Mouse (Mus musculus) forebrain, embryonic 16.5 days (tissue): ENCODE measurements around the gene Gjd3. TPM values are rescaled to one million over a fixed set of nuclear protein-coding genes. Genes with fewer than 3 reads are reported as not detected.

Source experiments
- ATAC-seq: fragments of 200-750 bp; cut with Nextera tagmentation; 2 replicates; pipeline ENCODE4 v1.8.0; 2017; ENCODE audit warnings: mild to moderate bottlenecking, moderate library complexity
- H3K27ac ChIP-seq: fragments of 300-500 bp; sonication (generic); 2 replicates; pipeline ENCODE4 v1.5.1; 2014; ENCODE audit warnings: low read length, control low read depth
- H3K27me3 ChIP-seq: fragments of 300-500 bp; sonication (generic); replicated peaks from 2 replicates; pipeline ENCODE4 v1.6.1; 2014; ENCODE audit warnings: low read length; ENCODE audit not compliant: control insufficient read depth, insufficient read depth
- H3K36me3 ChIP-seq: fragments of 300-500 bp; sonication (generic); 2 replicates; pipeline ENCODE4 v1.6.1; 2014; ENCODE audit not compliant: control insufficient read depth, insufficient read depth
- H3K4me1 ChIP-seq: fragments of 300-500 bp; sonication (generic); replicated peaks from 2 replicates; pipeline ENCODE4 v1.6.1; 2014; ENCODE audit warnings: low read length; ENCODE audit not compliant: control insufficient read depth, insufficient read depth
- H3K4me2 ChIP-seq: fragments of 300-500 bp; sonication (generic); 2 replicates; pipeline ENCODE4 v1.6.1; 2014; ENCODE audit warnings: mild to moderate bottlenecking, low read length, control low read depth
- H3K4me3 ChIP-seq: fragments of 300-500 bp; sonication (generic); replicated peaks from 2 replicates; pipeline ENCODE4 v1.5.1; 2014; ENCODE audit warnings: mild to moderate bottlenecking, low read length, control low read depth
- H3K9ac ChIP-seq: fragments of 300-500 bp; sonication (generic); replicated peaks from 2 replicates; pipeline ENCODE4 v1.6.1; 2014; ENCODE audit warnings: low read depth, low read length, control low read depth
- H3K9me3 ChIP-seq: fragments of 300-500 bp; sonication (generic); 2 replicates; pipeline ENCODE4 v1.6.1; 2016; ENCODE audit warnings: low read length; ENCODE audit not compliant: control insufficient read depth
- WGBS: fragments of 180-500 bp; shearing (Covaris S2); extraction: QIAGEN DNeasy Blood & Tissue Kit; methylation state at CpG from one replicate; pipeline ENCODE4 v1.1.7; 2014; 5-methylcytosine and 5-hydroxymethylcytosine counted together
- polyA plus RNA-seq: library from polyadenylated mRNA; unstranded; fragments of >200 nt; fragmentation: Nextera tagmentation; extraction: Ambion mirVana; gene quantifications from 2 replicates; pipeline ENCODE4 v1.2.1, GENCODE M21; 2015

Gjd3 gene
- polyA plus RNA-seq, 1 experiment from 2014 or later: 1.0 TPM

DNA sequence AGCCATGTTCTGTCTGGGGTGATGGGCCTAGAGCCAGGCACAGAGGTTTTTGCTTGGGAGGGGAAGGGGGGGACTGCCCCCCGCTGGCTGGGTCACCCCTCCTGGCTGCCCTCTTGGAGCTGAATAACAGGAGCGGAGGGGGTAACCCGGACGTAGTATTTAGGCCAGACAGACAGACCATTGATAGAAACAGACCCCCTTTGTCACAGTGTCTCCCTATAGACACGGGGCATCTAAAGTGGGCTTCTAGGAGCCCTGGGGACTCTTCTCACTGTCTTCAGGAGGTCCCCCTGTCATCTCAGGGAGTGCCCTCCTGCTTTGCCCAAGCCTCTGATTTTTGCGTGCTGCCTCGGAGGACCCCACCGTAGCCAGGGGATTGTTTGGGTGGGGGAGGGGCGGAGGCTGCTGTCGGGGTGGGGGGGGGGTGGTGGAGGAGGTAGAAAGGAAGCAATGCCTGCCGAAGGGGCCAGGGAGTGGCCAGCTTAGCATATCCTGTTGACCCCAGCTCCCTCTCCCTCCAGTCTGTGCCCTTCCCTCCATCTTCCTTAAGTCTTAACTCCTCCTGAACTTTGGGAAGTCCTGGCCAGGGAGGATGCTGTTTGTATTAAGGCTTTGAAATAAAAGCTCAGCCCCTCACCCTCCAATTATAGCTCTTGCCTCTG is 17.3 kb downstream of the Gjd3 start:
- H3K36me3 ChIP-seq: no peaks in the 10 kb centered on the region
- peak overlapping the region; percentile 2; the same call in 1 of the 2 replicates for H3K4me2 ChIP-seq
- H3K27me3 ChIP-seq: peaks cover 12% of the 10 kb centered on the region
- 8% methylated on average over 11 of the region's 11 CpGs for WGBS
- H3K9ac ChIP-seq: peak overlapping the region; percentile 30; the same call in 1 of the 2 replicates
- no peak for ATAC-seq
- H3K4me1 ChIP-seq: peaks cover 98% of the 10 kb centered on the region
- H3K9me3 ChIP-seq: no peaks in the 10 kb centered on the region
- H3K27ac ChIP-seq: no peak overlapping the region
- no peak overlapping the region for H3K4me3 ChIP-seq

DNA sequence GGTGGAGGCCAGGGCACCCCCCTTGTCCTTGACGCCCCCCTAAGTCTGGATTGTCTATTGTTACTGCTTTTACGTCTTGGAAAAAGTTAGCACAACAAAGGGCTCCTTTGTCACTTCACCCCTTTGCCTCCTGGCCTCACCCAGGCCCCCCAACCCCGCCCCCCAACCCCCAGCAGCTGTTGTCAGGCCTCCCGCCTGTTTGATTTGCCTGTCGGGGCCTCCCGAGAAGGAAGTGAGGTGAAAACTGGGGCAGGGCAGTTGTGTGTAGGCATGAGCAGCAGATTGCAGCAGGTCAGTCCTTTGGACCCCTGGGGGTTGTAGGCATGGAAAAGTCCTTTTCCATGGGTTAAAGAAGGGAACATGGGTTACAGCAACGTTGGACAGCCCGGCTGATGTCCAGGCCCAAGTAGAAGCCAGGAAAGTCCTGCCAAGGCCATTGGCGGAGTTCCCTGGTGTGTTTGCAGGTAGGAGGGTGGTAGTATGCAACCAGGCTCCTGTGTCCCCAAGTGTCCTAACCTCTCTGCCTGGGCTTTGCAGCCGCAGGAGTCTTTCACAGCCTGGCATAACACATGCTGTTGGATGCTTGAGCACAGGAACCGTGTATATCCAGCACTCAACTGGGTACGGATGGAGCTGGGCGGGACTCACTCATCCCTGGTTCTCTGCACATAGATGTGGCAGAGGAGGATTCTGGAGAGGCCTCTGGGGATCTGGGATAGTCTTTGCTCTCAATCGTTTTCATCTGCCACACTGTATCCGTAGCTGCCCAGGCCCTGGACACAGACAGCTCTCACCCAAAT is 18.0 kb downstream of the Gjd3 start:
- H3K27ac ChIP-seq: 0 out of 2 replicates have a peak overlapping the region, but pooled peaks have one; percentile 13
- H3K4me3 ChIP-seq: no peak overlapping the region
- peaks cover 98% of the 10 kb centered on the region for H3K4me1 ChIP-seq
- H3K4me2 ChIP-seq: peak overlapping the region; percentile 99
- H3K36me3 ChIP-seq: no peaks in the 10 kb centered on the region
- peak overlapping the region; percentile 61; the same call in 1 of the 2 replicates for H3K9ac ChIP-seq
- H3K27me3 ChIP-seq: peaks cover 12% of the 10 kb centered on the region
- no peaks in the 10 kb centered on the region for H3K9me3 ChIP-seq
- 22% methylated on average over 15 of the region's 15 CpGs for WGBS
- ATAC-seq: no peak

DNA sequence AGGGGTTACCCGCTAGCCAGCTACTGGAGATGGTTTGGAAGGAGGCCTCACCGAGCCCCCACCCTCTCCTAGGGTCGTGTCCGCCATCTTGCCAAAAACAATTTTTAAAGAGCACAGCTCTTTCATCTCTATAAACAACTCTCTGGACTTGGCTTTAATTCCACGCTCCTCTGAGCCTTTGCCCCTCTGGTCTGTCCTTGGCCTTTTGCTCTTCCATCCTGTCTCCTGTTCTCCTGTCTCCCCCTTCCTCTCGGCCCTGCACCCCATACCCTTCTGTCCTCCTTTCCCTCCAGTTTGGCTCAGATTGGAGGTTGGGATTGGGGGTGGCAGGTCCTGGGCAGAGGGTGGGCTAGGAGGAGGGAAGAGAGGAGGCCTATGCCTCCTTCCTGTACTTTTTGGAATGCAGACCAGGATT is 18.6 kb downstream of the Gjd3 start:
- Histone ChIP-seq H3K4me1 (peaks cover 98% of the 10 kb centered on the region), H3K4me2 (peak overlapping the region; percentile 99), H3K4me3 (peak overlapping the region; percentile 56; the same call in 1 of the 2 replicates), H3K36me3 (no peaks in the 10 kb centered on the region), H3K27me3 (peaks cover 12% of the 10 kb centered on the region), H3K27ac (peak overlapping the region; percentile 41; the same call in 1 of the 2 replicates), H3K9ac (peak overlapping the region; percentile 61), H3K9me3 (no peaks in the 10 kb centered on the region)
- 26% methylated on average over 6 of the region's 6 CpGs for WGBS
- ATAC-seq: no peak

DNA sequence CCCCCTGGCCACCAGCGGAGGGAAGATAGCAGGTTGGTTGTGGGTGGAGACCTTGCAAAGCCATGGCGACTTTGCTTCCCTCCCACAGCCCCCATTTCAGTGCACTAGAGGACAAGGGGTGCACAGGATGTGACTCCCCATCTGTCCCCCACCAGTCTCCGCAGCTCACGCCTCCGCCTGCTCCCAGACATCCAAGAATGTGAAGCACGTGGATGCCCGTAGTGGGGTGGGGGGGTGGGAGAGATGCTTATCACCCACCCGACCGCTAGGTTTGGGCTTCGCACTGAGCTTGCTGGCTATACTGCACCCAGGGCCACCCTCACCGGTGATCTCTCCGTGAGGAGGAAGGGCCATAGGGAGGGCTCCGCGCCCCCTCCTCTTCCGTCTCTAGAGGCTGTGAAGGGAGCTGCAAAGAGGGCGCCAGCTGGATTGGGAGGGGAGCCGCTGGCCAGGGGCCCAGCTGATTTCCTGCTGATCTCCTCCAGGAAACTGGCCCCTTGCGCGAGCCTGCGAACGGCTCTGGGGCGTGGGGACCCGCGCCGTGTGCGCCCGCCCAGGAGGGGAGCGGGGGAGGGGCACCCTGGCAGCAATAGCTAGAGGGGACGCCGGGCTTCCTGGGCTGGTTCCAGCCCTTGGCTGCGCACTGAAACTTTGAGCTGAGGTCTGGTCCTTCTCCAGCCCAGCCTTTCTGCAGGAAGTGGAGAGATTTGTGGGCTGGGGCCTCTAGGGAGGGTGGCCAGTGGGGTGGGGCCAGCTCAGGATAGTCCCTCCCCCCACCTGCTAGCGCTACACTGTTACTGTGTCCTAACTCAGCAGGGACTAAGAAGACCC is 19.4 kb downstream of the Gjd3 start:
- H3K36me3 ChIP-seq: no peaks in the 10 kb centered on the region
- H3K27ac ChIP-seq: peak overlapping the region; percentile 41
- under 1% methylated on average over 32 of the region's 32 CpGs for WGBS
- H3K4me2 ChIP-seq: peak overlapping the region; percentile 99
- H3K9ac ChIP-seq: peak overlapping the region; percentile 61
- ATAC-seq: peak; percentile 62
- H3K4me3 ChIP-seq: peak overlapping the region; percentile 56
- no peaks in the 10 kb centered on the region for H3K9me3 ChIP-seq
- H3K4me1 ChIP-seq: peaks cover 90% of the 10 kb centered on the region
- H3K27me3 ChIP-seq: peaks cover 12% of the 10 kb centered on the region

DNA sequence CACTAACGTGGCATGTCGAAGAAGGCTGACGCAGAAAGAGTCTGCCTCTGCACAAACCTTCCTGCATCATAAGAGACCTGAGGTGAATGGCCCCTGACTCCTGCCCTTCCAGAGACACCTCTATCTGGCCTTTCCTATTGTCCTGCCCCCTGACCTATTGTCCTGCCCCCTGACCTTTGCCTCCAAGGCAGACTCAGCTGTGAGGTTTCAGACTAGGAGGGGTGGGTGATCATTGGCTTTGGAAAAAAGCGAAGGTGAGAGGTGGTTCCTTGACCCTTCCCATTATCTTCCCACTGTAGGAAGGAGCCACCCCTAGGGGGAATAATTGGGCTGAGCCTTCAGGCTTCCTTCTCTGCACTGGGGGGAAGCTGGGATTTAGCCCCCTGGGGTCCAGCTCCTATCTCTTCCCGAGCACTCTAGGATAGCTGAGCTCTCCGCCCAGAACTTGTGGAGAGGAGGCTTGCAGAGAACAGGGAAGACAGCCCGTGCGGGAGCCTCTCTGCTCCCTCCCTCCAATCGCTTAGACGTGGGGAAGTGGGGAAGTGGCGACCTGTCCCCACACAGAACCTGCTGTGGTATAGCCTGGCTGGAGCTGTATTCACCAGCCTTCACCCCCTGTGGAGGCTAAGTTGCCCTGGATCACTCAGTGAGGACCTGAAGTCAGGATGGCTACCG is 20.3 kb downstream of the Gjd3 start:
- Histone ChIP-seq H3K36me3 (no peaks in the 10 kb centered on the region), H3K27ac (no peak overlapping the region), H3K27me3 (peaks cover 12% of the 10 kb centered on the region), H3K4me3 (peak overlapping the region; percentile 56), H3K4me1 (peaks cover 82% of the 10 kb centered on the region), H3K9ac (peak overlapping the region; percentile 61; the same call in 1 of the 2 replicates), H3K9me3 (no peaks in the 10 kb centered on the region), H3K4me2 (peak overlapping the region; percentile 99)
- 14% methylated on average over 12 of the region's 12 CpGs for WGBS
- ATAC-seq: no peak

DNA sequence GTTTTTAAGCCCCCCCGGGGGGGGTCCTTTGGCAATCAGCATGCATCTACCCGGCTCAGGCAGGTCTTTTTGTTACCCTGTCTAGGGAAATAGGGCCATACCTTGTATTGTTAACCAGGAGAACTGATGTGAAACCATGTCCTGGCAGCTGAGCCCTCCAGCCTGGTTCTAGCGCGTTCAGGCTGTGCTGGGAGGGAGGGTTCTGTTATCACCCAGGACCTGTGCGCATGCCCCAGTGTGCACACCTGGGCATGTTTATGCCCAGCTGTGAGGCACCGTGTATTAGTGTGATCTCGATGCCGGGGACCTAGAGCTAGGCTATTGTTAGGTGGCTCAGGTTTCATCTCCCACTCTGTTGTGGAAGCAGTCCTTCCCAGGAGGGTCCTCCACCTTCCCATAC is 21.1 kb downstream of the Gjd3 start:
- H3K4me1 ChIP-seq: peaks cover 74% of the 10 kb centered on the region
- no peaks in the 10 kb centered on the region for H3K36me3 ChIP-seq
- no peak for ATAC-seq
- H3K27me3 ChIP-seq: peaks cover 12% of the 10 kb centered on the region
- peak overlapping the region; percentile 99 for H3K4me2 ChIP-seq
- H3K27ac ChIP-seq: no peak overlapping the region
- peak overlapping the region; percentile 56 for H3K4me3 ChIP-seq
- no peak overlapping the region; the same call in 1 of the 2 replicates for H3K9ac ChIP-seq
- WGBS: 13% methylated on average over 8 of the region's 8 CpGs
- H3K9me3 ChIP-seq: no peaks in the 10 kb centered on the region

DNA sequence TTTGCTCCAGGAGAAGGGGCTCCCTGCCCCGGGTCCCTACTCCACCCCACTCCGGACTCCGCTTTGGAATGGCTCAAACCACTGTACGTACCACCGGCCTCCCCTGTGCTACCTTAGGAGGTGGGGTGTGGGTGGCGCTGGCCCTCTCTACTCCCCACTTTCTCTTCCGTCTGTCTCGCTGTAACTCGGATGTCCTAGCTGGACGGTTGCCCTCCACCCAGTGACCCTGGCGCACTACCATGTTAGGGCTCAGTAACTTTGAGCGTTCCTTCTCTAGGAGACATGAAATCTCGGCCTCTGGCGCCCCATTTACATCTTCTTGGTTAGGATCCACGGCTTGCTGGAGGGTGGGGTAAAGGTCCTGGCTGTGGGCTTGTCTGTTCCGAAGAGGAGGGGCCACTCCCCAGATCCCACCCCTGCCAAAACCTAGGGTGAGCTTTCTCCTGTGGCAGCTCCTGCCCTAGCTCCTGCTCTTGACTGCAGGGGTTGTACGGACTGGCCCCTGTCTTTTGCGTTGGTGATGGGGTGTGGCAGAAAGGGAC is 21.7 kb downstream of the Gjd3 start:
- WGBS: 13% methylated on average over 18 of the region's 18 CpGs
- no peak overlapping the region for H3K27ac ChIP-seq

DNA sequence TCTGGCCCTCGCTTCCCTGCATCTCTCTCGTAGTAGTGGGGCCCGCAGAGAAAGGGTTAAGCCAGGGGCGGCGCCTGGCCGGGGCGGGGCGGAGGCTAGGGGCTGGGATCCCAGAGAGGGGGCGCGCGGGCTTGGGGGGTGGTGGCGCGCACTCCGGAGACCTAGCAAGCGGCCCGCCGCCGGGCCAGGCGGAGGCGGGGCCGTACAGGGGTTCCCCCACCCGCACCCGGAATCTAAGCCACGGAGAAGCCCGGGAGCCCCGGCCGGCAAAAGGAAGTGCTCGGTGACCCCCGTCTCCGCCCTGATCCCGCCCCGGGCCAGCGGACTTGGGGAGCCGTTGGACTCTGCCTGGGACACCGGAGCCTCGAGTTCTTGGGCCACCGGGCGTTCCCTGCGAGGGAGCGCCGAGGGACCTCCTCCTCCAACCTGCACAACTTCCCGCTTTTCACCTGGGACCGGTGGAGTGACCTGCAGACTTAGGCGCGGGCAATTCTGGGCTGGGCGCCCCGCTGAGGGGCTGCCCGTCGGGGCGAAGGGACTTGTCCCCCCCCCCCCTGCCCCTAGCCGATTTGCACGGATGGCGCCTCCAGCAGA is 22.4 kb downstream of the Gjd3 start:
- H3K36me3 ChIP-seq: no peaks in the 10 kb centered on the region
- H3K9ac ChIP-seq: peak overlapping the region; percentile 68
- peak overlapping the region; percentile 53; the same call in 1 of the 2 replicates for H3K27ac ChIP-seq
- under 1% methylated on average over 52 of the region's 53 CpGs for WGBS
- H3K27me3 ChIP-seq: peaks cover 12% of the 10 kb centered on the region
- ATAC-seq: no peak
- H3K4me2 ChIP-seq: peak overlapping the region; percentile 99
- H3K4me1 ChIP-seq: peaks cover 66% of the 10 kb centered on the region
- no peaks in the 10 kb centered on the region for H3K9me3 ChIP-seq
- peak overlapping the region; percentile 56 for H3K4me3 ChIP-seq

More for the DNA sequence above, 21.7 kb downstream of the Gjd3 start:
- peaks cover 12% of the 10 kb centered on the region for H3K27me3 ChIP-seq
- no peaks in the 10 kb centered on the region for H3K9me3 ChIP-seq
- H3K4me1 ChIP-seq: peaks cover 67% of the 10 kb centered on the region
- peak overlapping the region; percentile 56 for H3K4me3 ChIP-seq
- ATAC-seq: no peak
- peak overlapping the region; percentile 99 for H3K4me2 ChIP-seq
- peak overlapping the region; percentile 68 for H3K9ac ChIP-seq
- no peaks in the 10 kb centered on the region for H3K36me3 ChIP-seq
